Mouse (Mus musculus) hindbrain, embryonic 12.5 days (tissue): Measurements from ENCODE around the gene Nbea. TPM values are rescaled to one million over a fixed set of nuclear protein-coding genes. Genes with fewer than 3 reads are reported as not detected.
A peak's percentile ranks its signal among the peaks of the same experiment; 100 is the strongest.

Experiments
- ATAC-seq: fragments of 200-750 bp; cut with Nextera tagmentation; 2 replicates; pipeline ENCODE4 v1.8.0; 2017; ENCODE audit warnings: moderate TSS enrichment; ENCODE audit not compliant: low FRiP score
- H3K27ac ChIP-seq: fragments of 300-500 bp; sonication (generic); 2 replicates; pipeline ENCODE4 v1.5.1; 2016; ENCODE audit warnings: mild to moderate bottlenecking
- H3K27me3 ChIP-seq: fragments of 300-500 bp; sonication (generic); 2 replicates; pipeline ENCODE4 v1.6.1; 2016; ENCODE audit warnings: mild to moderate bottlenecking
- H3K36me3 ChIP-seq: fragments of 300-500 bp; sonication (generic); 2 replicates; pipeline ENCODE4 v1.6.1; 2016; ENCODE audit warnings: mild to moderate bottlenecking
- H3K4me1 ChIP-seq: fragments of 300-500 bp; sonication (generic); 2 replicates; pipeline ENCODE4 v1.6.1; 2016
- H3K4me2 ChIP-seq: fragments of 300-500 bp; sonication (generic); replicated peaks from 2 replicates; pipeline ENCODE4 v1.6.1; 2016; ENCODE audit warnings: mild to moderate bottlenecking
- H3K4me3 ChIP-seq: fragments of 300-500 bp; sonication (generic); 2 replicates; pipeline ENCODE4 v1.5.1; 2016; ENCODE audit warnings: mild to moderate bottlenecking
- H3K9ac ChIP-seq: fragments of 300-500 bp; sonication (generic); 2 replicates; pipeline ENCODE4 v1.6.1; 2016; ENCODE audit warnings: mild to moderate bottlenecking, moderate library complexity
- H3K9me3 ChIP-seq: fragments of 300-500 bp; sonication (generic); replicated peaks from 2 replicates; pipeline ENCODE4 v1.6.1; 2016; ENCODE audit warnings: mild to moderate bottlenecking
- WGBS: fragments of 180-500 bp; shearing (Covaris S2); methylation state at CpG from one replicate; pipeline ENCODE4 v1.1.7; 2016; 5-methylcytosine and 5-hydroxymethylcytosine counted together
- polyA plus RNA-seq: library from polyadenylated mRNA; unstranded; fragments of >200 nt; fragmentation: Nextera tagmentation; extraction: Ambion mirVana; gene quantifications from 2 replicates; pipeline ENCODE4 v1.2.1, GENCODE M21; 2016

The Nbea gene
- polyA plus RNA-seq, 1 experiment from 2014 or later, result 32.7 TPM

GRCm38 (mm10) chr3:55887193-55887828 is 296.2 kb downstream of the Nbea start:
- Histone ChIP-seq H3K4me1 (no peaks in the 10 kb centered on the region), H3K27ac (no peak overlapping the region), H3K36me3 (no peaks in the 10 kb centered on the region), H3K4me2 (no peak overlapping the region), H3K9me3 (no peaks in the 10 kb centered on the region), H3K9ac (no peak overlapping the region), H3K4me3 (no peak overlapping the region), H3K27me3 (no peaks in the 10 kb centered on the region)
- WGBS, result 75% methylated on average over 10 of the region's 10 CpGs
- ATAC-seq, result no peak

GRCm38 (mm10) chr3:55872944-55873924 is 310.3 kb downstream of the Nbea start:
- Histone ChIP-seq H3K4me1 (no peaks in the 10 kb centered on the region), H3K9ac (no peak overlapping the region), H3K9me3 (no peaks in the 10 kb centered on the region), H3K27me3 (no peaks in the 10 kb centered on the region), H3K4me3 (no peak overlapping the region), H3K27ac (no peak overlapping the region), H3K4me2 (no peak overlapping the region), H3K36me3 (no peaks in the 10 kb centered on the region)
- no peak for ATAC-seq
- WGBS, result 65% methylated on average over 5 of the region's 5 CpGs

- Histone ChIP-seq H3K9ac (no peak overlapping the region), H3K36me3 (peaks cover 12% of the 10 kb centered on the region), H3K4me2 (no peak overlapping the region), H3K9me3 (no peaks in the 10 kb centered on the region), H3K4me1 (no peaks in the 10 kb centered on the region), H3K27ac (no peak overlapping the region), H3K27me3 (no peaks in the 10 kb centered on the region), H3K4me3 (no peak overlapping the region)
- no peak for ATAC-seq
- 94% methylated on average over 7 of the region's 7 CpGs for WGBS
Observed at GRCm38 (mm10) chr3:55852488-55852887, 331.0 kb downstream of the Nbea start.

- H3K27me3 ChIP-seq, result no peaks in the 10 kb centered on the region
- H3K4me3 ChIP-seq, result no peak overlapping the region
- H3K27ac ChIP-seq, result no peak overlapping the region
- ATAC-seq, result no peak
- H3K4me2 ChIP-seq, result no peak overlapping the region
- no peak overlapping the region for H3K9ac ChIP-seq
- H3K9me3 ChIP-seq, result no peaks in the 10 kb centered on the region
- no peaks in the 10 kb centered on the region for H3K4me1 ChIP-seq
- WGBS, result 87% methylated on average over 1 of the region's 1 CpGs
- peaks cover 7% of the 10 kb centered on the region for H3K36me3 ChIP-seq
Observed at GRCm38 (mm10) chr3:55847115-55847514, 336.4 kb downstream of the Nbea start.

- no peak overlapping the region for H3K4me2 ChIP-seq
- no peaks in the 10 kb centered on the region for H3K36me3 ChIP-seq
- H3K4me3 ChIP-seq, result no peak overlapping the region
- no peak for ATAC-seq
- H3K9me3 ChIP-seq, result no peaks in the 10 kb centered on the region
- H3K27ac ChIP-seq, result no peak overlapping the region
- no peaks in the 10 kb centered on the region for H3K4me1 ChIP-seq
- no peaks in the 10 kb centered on the region for H3K27me3 ChIP-seq
- H3K9ac ChIP-seq, result no peak overlapping the region
- WGBS, result 93% methylated on average over 3 of the region's 3 CpGs
Observed at GRCm38 (mm10) chr3:55837188-55837587, 346.3 kb downstream of the Nbea start.

GRCm38 (mm10) chr3:55835207-55835606 is 348.3 kb downstream of the Nbea start:
- Histone ChIP-seq H3K4me3 (no peak overlapping the region), H3K36me3 (no peaks in the 10 kb centered on the region), H3K4me1 (peaks cover 1% of the 10 kb centered on the region), H3K27me3 (no peaks in the 10 kb centered on the region), H3K4me2 (no peak overlapping the region), H3K9me3 (no peaks in the 10 kb centered on the region), H3K27ac (no peak overlapping the region), H3K9ac (no peak overlapping the region)
- ATAC-seq, result no peak
- WGBS, result 71% methylated on average over 4 of the region's 4 CpGs

- 39% methylated on average over 5 of the region's 5 CpGs for WGBS
- Histone ChIP-seq H3K27ac (peak overlapping the region; percentile 62), H3K36me3 (no peaks in the 10 kb centered on the region), H3K4me3 (no peak overlapping the region), H3K9me3 (no peaks in the 10 kb centered on the region), H3K9ac (no peak overlapping the region), H3K4me2 (no peak overlapping the region), H3K4me1 (peaks cover 15% of the 10 kb centered on the region), H3K27me3 (no peaks in the 10 kb centered on the region)
- peak; percentile 68 for ATAC-seq
Observed at GRCm38 (mm10) chr3:55830226-55830625, 353.3 kb downstream of the Nbea start.

- Histone ChIP-seq H3K9me3 (no peaks in the 10 kb centered on the region), H3K27ac (peak overlapping the region; percentile 52), H3K4me1 (peaks cover 19% of the 10 kb centered on the region), H3K36me3 (no peaks in the 10 kb centered on the region), H3K4me3 (no peak overlapping the region), H3K4me2 (no peak overlapping the region), H3K27me3 (no peaks in the 10 kb centered on the region), H3K9ac (no peak overlapping the region)
- peak; percentile 39; the same call in 1 of the 2 replicates for ATAC-seq
- WGBS, result 43% methylated on average over 10 of the region's 10 CpGs
Observed at GRCm38 (mm10) chr3:55828481-55829256, 354.8 kb downstream of the Nbea start.

- Histone ChIP-seq H3K4me1 (peaks cover 15% of the 10 kb centered on the region), H3K27me3 (no peaks in the 10 kb centered on the region), H3K27ac (peak overlapping the region; percentile 41), H3K4me2 (no peak overlapping the region), H3K9ac (no peak overlapping the region), H3K4me3 (no peak overlapping the region), H3K9me3 (no peaks in the 10 kb centered on the region), H3K36me3 (no peaks in the 10 kb centered on the region)
- WGBS, result 64% methylated on average over 3 of the region's 3 CpGs
- no peak for ATAC-seq
Observed at GRCm38 (mm10) chr3:55824864-55825263, 358.6 kb downstream of the Nbea start.

GRCm38 (mm10) chr3:55819598-55819997 is 363.9 kb downstream of the Nbea start:
- no peak overlapping the region for H3K9ac ChIP-seq
- H3K4me1 ChIP-seq, result peaks cover 6% of the 10 kb centered on the region; the same call in 1 of the 2 replicates
- ATAC-seq, result no peak

GRCm38 (mm10) chr3:55818082-55818481 is 365.4 kb downstream of the Nbea start:
- no peaks in the 10 kb centered on the region for H3K36me3 ChIP-seq
- no peak for ATAC-seq
- H3K4me2 ChIP-seq, result no peak overlapping the region
- H3K27ac ChIP-seq, result no peak overlapping the region
- H3K4me3 ChIP-seq, result no peak overlapping the region
- 90% methylated on average over 2 of the region's 2 CpGs for WGBS
- H3K4me1 ChIP-seq, result 0 out of 2 replicates have a peak, but pooled peaks cover 5% of the 10 kb centered on the region
- H3K27me3 ChIP-seq, result no peaks in the 10 kb centered on the region
- H3K9me3 ChIP-seq, result no peaks in the 10 kb centered on the region
- H3K9ac ChIP-seq, result no peak overlapping the region

More at GRCm38 (mm10) chr3:55819598-55819997, 363.9 kb downstream of the Nbea start:
- no peak overlapping the region for H3K27ac ChIP-seq
- H3K4me3 ChIP-seq, result no peak overlapping the region
- H3K27me3 ChIP-seq, result no peaks in the 10 kb centered on the region
- H3K9me3 ChIP-seq, result no peaks in the 10 kb centered on the region
- no peaks in the 10 kb centered on the region for H3K36me3 ChIP-seq
- no peak overlapping the region for H3K4me2 ChIP-seq
